In the genomic region with DNA sequence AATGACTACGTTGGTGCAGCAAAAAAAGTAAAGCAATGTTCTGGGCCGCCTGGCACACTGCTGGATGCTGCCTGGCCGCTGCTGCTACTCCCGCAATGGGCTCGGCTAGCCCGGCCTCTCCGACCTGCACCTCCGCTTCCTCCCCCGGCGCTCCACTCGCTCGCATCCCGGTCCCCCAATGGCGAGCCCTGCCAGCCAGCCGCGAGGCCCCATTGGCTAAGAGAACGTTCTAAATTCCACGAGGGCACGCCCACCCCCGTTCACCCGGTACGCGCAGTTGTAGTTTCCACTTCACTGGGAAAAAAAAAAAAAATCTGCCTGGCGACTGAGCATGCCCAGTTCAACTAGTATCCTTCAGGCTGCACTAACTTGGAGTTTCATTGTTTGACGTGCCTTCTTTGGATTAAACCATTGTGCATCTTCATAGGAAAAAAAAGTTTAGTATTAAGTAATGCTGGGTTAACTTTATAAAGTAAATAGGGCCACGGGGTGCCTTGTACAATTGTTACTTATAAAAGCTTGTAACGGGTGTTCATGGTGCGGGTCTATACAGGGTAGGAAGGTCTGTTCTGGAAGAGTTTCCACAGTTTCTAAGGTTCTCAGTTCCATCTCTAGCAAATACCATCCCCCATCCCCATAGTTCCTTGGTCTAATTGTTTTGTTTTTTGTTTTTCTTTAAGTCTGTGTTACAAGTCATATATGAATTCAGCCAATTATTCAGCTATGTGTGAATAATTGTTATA, we compare ENCODE assay signal across 8 mouse cellular contexts. TPM values are rescaled to one million over a fixed set of nuclear protein-coding genes. Genes with fewer than 3 reads are reported as not detected.
DNase-seq lines count a peak whose midpoint lies in the region; ATAC-seq and TF ChIP-seq lines count a peak whose summit lies in the region.

Hmgn3 (minus strand) TSS at position 240 of the 743 bp plus-strand sequence.

- peaks cover 7% of the 10 kb centered on the region; the same call in 1 of the 2 replicates for H3K4me1 ChIP-seq in hindbrain, postnatal 0 days (ENCODE audit: insufficient read depth, low read length)

- peak within 1 kb of the TSS; percentile 87 for H3K27ac ChIP-seq in hindbrain, postnatal 0 days

- H3K4me3 ChIP-seq in hindbrain, postnatal 0 days (ENCODE audit: low read length): peak within 1 kb of the TSS; percentile 66

- no peak for TF ChIP-seq CTCF in hindbrain, postnatal 0 days (IDR thresholded peaks at IDR 0.05; ENCODE audit: low read depth)

- WGBS in hindbrain, postnatal 0 days: 8% methylated on average over 28 of the region's 28 CpGs

- H3K36me3 ChIP-seq in hindbrain, postnatal 0 days (ENCODE audit: insufficient read depth, low read length): no peaks in the 10 kb centered on the region

- H3K27me3 ChIP-seq in hindbrain, postnatal 0 days (ENCODE audit: insufficient read depth, low read length): no peaks in the 10 kb centered on the region

- peak within 1 kb of the TSS; percentile 74 for H3K9ac ChIP-seq in hindbrain, postnatal 0 days (replicated peaks; ENCODE audit: low read length)

- no peaks in the 10 kb centered on the region for H3K9me3 ChIP-seq in hindbrain, postnatal 0 days (ENCODE audit: low read length)

- peak; percentile 91 for ATAC-seq in activated CD4-positive, CD25-positive, alpha-beta regulatory T cell, adult 4 months
- ATAC-seq in common myeloid progenitor, adult 5-6 weeks (replicated peaks; ENCODE audit: low read depth, poor library complexity, severe bottlenecking): peak; percentile 98
- peak; percentile 97 for ATAC-seq in hindbrain, postnatal 0 days

- H3K4me2 ChIP-seq in hindbrain, postnatal 0 days (ENCODE audit: low read depth, low read length): peak within 1 kb of the TSS; percentile 80

- DNase-seq in gastrocnemius, postnatal 10 days: peak; percentile 82
- DNase-seq in hindbrain, postnatal 0 days (ENCODE audit: low spot score): peak; percentile 97
- peak; percentile 90 for DNase-seq in left cerebral cortex, adult 11 months (ENCODE audit: low spot score)
- peak; percentile 88 for DNase-seq in lung, postnatal 25 days (ENCODE audit: low spot score)
- peak; percentile 95 for DNase-seq in retina, embryonic 14.5 days (ENCODE audit: low spot score)
- peak; percentile 73 for DNase-seq in thymus, postnatal 25 days

RNA-seq across cellular contexts. Expression of gene Hmgn3, which starts in this region (rescaled TPM):
- polyA plus RNA-seq in activated CD4-positive, CD25-positive, alpha-beta regulatory T cell, adult 4 months (2017; shearing (Covaris generic)): 10 to 100 TPM; 37.2 to 49.1 TPM
- 26.1 and 27.7 TPM in 2 replicates for total RNA-seq in common myeloid progenitor, adult 5-6 weeks (2017)
- total RNA-seq in gastrocnemius, postnatal 10 days (2021): 10 to 100 TPM; 26.8 to 36.6 TPM
- 48.0 and 55.1 TPM in 2 replicates for total RNA-seq in hindbrain, postnatal 0 days (2014; rRNA removed)
- polyA plus RNA-seq in hindbrain, postnatal 0 days (2015; fragmentation: Nextera tagmentation; extraction: Ambion mirVana): 213 and 240 TPM in 2 replicates

Comparison
In these comparisons a context has a peak if more than half of its experiments do, and no peak if none do; other contexts are left out.
1. Peak in every context shown above with its lines: DNase-seq, ATAC-seq, H3K4me3 ChIP-seq and H3K27ac ChIP-seq.